Mouse (Mus musculus): ENCODE results near the gene Crtc1. TPM values are rescaled to one million over a fixed set of nuclear protein-coding genes. Genes with fewer than 3 reads are reported as not detected.
A peak's percentile ranks its signal among the peaks of the same experiment; 100 is the strongest.

Gene Crtc1
- total RNA-seq, 4 experiments from 2014 or later: 134 to 175 (median 147) TPM

- peak in 1 of 2 experiments; percentile 83 for DNase-seq (ENCODE audit: low spot score in 2 of 2)
Measured at GRCm38 (mm10) chr8:70463306-70463705, 23.9 kb upstream of the Crtc1 start.

GRCm38 (mm10) chr8:70462516-70462813 is 23.1 kb upstream of the Crtc1 start:
- no peak for DNase-seq (ENCODE audit: low spot score in 2 of 2)

GRCm38 (mm10) chr8:70461765-70462515 is 22.6 kb upstream of the Crtc1 start:
- DNase-seq (ENCODE audit: low spot score in 2 of 2): no peak

GRCm38 (mm10) chr8:70460606-70461005 is 21.2 kb upstream of the Crtc1 start:
- no peak for DNase-seq (ENCODE audit: low spot score in 2 of 2)

GRCm38 (mm10) chr8:70460199-70460598 is 20.8 kb upstream of the Crtc1 start:
- DNase-seq (ENCODE audit: low spot score in 2 of 2): no peak

- DNase-seq (ENCODE audit: low spot score in 2 of 2): no peak
Measured at GRCm38 (mm10) chr8:70459636-70460035, 20.3 kb upstream of the Crtc1 start.

- no peak for DNase-seq (ENCODE audit: low spot score in 2 of 2)
Measured at GRCm38 (mm10) chr8:70458462-70458861, 19.1 kb upstream of the Crtc1 start.

- no peak for DNase-seq (ENCODE audit: low spot score in 2 of 2)
Measured at GRCm38 (mm10) chr8:70457882-70458281, 18.5 kb upstream of the Crtc1 start.

GRCm38 (mm10) chr8:70456996-70457395 is 17.6 kb upstream of the Crtc1 start:
- no peak for DNase-seq (ENCODE audit: low spot score in 2 of 2)

GRCm38 (mm10) chr8:70453852-70454251 is 14.5 kb upstream of the Crtc1 start:
- peak in 1 of 2 experiments; percentile 72 for DNase-seq (ENCODE audit: low spot score in 2 of 2)

- peak in 1 of 2 experiments; percentile 45 for DNase-seq (ENCODE audit: low spot score in 2 of 2)
Measured at GRCm38 (mm10) chr8:70452196-70452966, 13.0 kb upstream of the Crtc1 start.

GRCm38 (mm10) chr8:70447639-70448420 is 8.5 kb upstream of the Crtc1 start:
- DNase-seq (ENCODE audit: low spot score in 2 of 2): no peak

- no peak for DNase-seq (ENCODE audit: low spot score in 2 of 2)
Measured at GRCm38 (mm10) chr8:70445988-70446387, 6.6 kb upstream of the Crtc1 start.

- DNase-seq (ENCODE audit: low spot score in 2 of 2): no peak
Measured at GRCm38 (mm10) chr8:70443326-70443725, 3.9 kb upstream of the Crtc1 start.

GRCm38 (mm10) chr8:70441565-70441964 is 2.2 kb upstream of the Crtc1 start:
- no peak for DNase-seq (ENCODE audit: low spot score in 2 of 2)

GRCm38 (mm10) chr8:70440246-70440645 is 867 bp upstream of the Crtc1 start:
- DNase-seq (ENCODE audit: low spot score in 2 of 2): no peak

GRCm38 (mm10) chr8:70439848-70440179 is 435 bp upstream of the Crtc1 start:
- no peak for DNase-seq (ENCODE audit: low spot score in 2 of 2)

- DNase-seq (ENCODE audit: low spot score in 2 of 2): no peak
Measured at GRCm38 (mm10) chr8:70438423-70438822, 956 bp downstream of the Crtc1 start.

- DNase-seq (ENCODE audit: low spot score in 2 of 2): no peak
Measured at GRCm38 (mm10) chr8:70435156-70435555, 4.2 kb downstream of the Crtc1 start.

- DNase-seq (ENCODE audit: low spot score in 2 of 2): no peak
Measured at GRCm38 (mm10) chr8:70432991-70433536, 6.3 kb downstream of the Crtc1 start.

- no peak for DNase-seq (ENCODE audit: low spot score in 2 of 2)
Measured at GRCm38 (mm10) chr8:70431213-70431612, 8.2 kb downstream of the Crtc1 start.
